Mouse (Mus musculus): ENCODE data around the gene 4921539E11Rik. TPM values are rescaled to one million over a fixed set of nuclear protein-coding genes. Genes with fewer than 3 reads are reported as not detected.

4921539E11Rik gene
- polyA plus RNA-seq, 1 experiment, result not detected

- H3ac ChIP-seq (ENCODE audit: control insufficient read depth, insufficient read length, low read depth), result no peak overlapping the region
- H3K36me3 ChIP-seq (ENCODE audit: control insufficient read depth, insufficient read depth), result no peaks in the 10 kb centered on the region
- H3K79me2 ChIP-seq (ENCODE audit: control insufficient read depth, insufficient read depth), result no peaks in the 10 kb centered on the region
- TF ChIP-seq USF1 (IDR thresholded peaks at IDR 0.05; ENCODE audit: low read depth), result no peak
- TF ChIP-seq CTCF (IDR thresholded peaks at IDR 0.05; ENCODE audit: control insufficient read depth, insufficient read depth, insufficient read length), result no peak
- TF ChIP-seq MAX (IDR thresholded peaks at IDR 0.05), result no peak
- TF ChIP-seq MYOG (IDR thresholded peaks at IDR 0.05; ENCODE audit: control insufficient read depth, extremely low read depth, insufficient read length), result no peak
- no peak for TF ChIP-seq MYOD1 (IDR thresholded peaks at IDR 0.05; ENCODE audit: control insufficient read depth, insufficient read length, low read depth)
- no peak overlapping the region for H3K4me3 ChIP-seq (ENCODE audit: insufficient read depth, poor library complexity, severe bottlenecking)
- H3K27me3 ChIP-seq (ENCODE audit: control insufficient read depth, insufficient read depth, insufficient read length), result peaks cover 14% of the 10 kb centered on the region
- H3K79me3 ChIP-seq (ENCODE audit: low read depth), result no peaks in the 10 kb centered on the region
Observed at GRCm38 (mm10) chr4:103299342-103299741, 8.7 kb upstream of the 4921539E11Rik start.

- Histone ChIP-seq H3K4me3 (ENCODE audit: insufficient read depth, poor library complexity, severe bottlenecking) (no peak overlapping the region), H3K79me2 (ENCODE audit: control insufficient read depth, insufficient read depth) (no peaks in the 10 kb centered on the region), H3ac (ENCODE audit: control insufficient read depth, insufficient read length, low read depth) (no peak overlapping the region), H3K79me3 (ENCODE audit: low read depth) (no peaks in the 10 kb centered on the region), H3K27me3 (ENCODE audit: control insufficient read depth, insufficient read depth, insufficient read length) (peaks cover 10% of the 10 kb centered on the region), H3K36me3 (ENCODE audit: control insufficient read depth, insufficient read depth) (no peaks in the 10 kb centered on the region)
- TF ChIP-seq MYOG (IDR thresholded peaks at IDR 0.05; ENCODE audit: control insufficient read depth, extremely low read depth, insufficient read length) (no peak), CTCF (IDR thresholded peaks at IDR 0.05; ENCODE audit: control insufficient read depth, insufficient read depth, insufficient read length) (no peak), USF1 (IDR thresholded peaks at IDR 0.05; ENCODE audit: low read depth) (no peak), MAX (IDR thresholded peaks at IDR 0.05) (no peak), CEBPB (IDR thresholded peaks at IDR 0.05; ENCODE audit: low read depth) (no peak), MYOD1 (IDR thresholded peaks at IDR 0.05; ENCODE audit: control insufficient read depth, insufficient read length, low read depth) (no peak), FOSL1 (IDR thresholded peaks at IDR 0.05; ENCODE audit: insufficient read depth, low read length, poor library complexity, severe bottlenecking) (no peak)
Observed at GRCm38 (mm10) chr4:103288342-103288741, 2.3 kb downstream of the 4921539E11Rik start.

- Histone ChIP-seq H3K36me3 (ENCODE audit: control insufficient read depth, insufficient read depth) (no peaks in the 10 kb centered on the region), H3K4me3 (ENCODE audit: insufficient read depth, poor library complexity, severe bottlenecking) (no peak overlapping the region), H3K79me3 (ENCODE audit: low read depth) (no peaks in the 10 kb centered on the region), H3K79me2 (ENCODE audit: control insufficient read depth, insufficient read depth) (no peaks in the 10 kb centered on the region), H3ac (ENCODE audit: control insufficient read depth, insufficient read length, low read depth) (no peak overlapping the region), H3K27me3 (ENCODE audit: control insufficient read depth, insufficient read depth, insufficient read length) (peaks cover 3% of the 10 kb centered on the region)
- TF ChIP-seq FOSL1 (IDR thresholded peaks at IDR 0.05; ENCODE audit: insufficient read depth, low read length, poor library complexity, severe bottlenecking) (no peak), MYOG (IDR thresholded peaks at IDR 0.05; ENCODE audit: control insufficient read depth, extremely low read depth, insufficient read length) (no peak), MYOD1 (IDR thresholded peaks at IDR 0.05; ENCODE audit: control insufficient read depth, insufficient read length, low read depth) (no peak), CTCF (IDR thresholded peaks at IDR 0.05; ENCODE audit: control insufficient read depth, insufficient read depth, insufficient read length) (no peak), MAX (IDR thresholded peaks at IDR 0.05) (no peak), CEBPB (IDR thresholded peaks at IDR 0.05; ENCODE audit: low read depth) (no peak), USF1 (IDR thresholded peaks at IDR 0.05; ENCODE audit: low read depth) (no peak)
Observed at GRCm38 (mm10) chr4:103273021-103273420, 17.6 kb downstream of the 4921539E11Rik start.

- Histone ChIP-seq H3K79me3 (ENCODE audit: low read depth) (no peaks in the 10 kb centered on the region), H3K36me3 (ENCODE audit: control insufficient read depth, insufficient read depth) (no peaks in the 10 kb centered on the region), H3ac (ENCODE audit: control insufficient read depth, insufficient read length, low read depth) (no peak overlapping the region), H3K79me2 (ENCODE audit: control insufficient read depth, insufficient read depth) (no peaks in the 10 kb centered on the region), H3K27me3 (ENCODE audit: control insufficient read depth, insufficient read depth, insufficient read length) (peaks cover 3% of the 10 kb centered on the region), H3K4me3 (ENCODE audit: insufficient read depth, poor library complexity, severe bottlenecking) (no peak overlapping the region)
- TF ChIP-seq CEBPB (IDR thresholded peaks at IDR 0.05; ENCODE audit: low read depth), result no peak
- TF ChIP-seq FOSL1 (IDR thresholded peaks at IDR 0.05; ENCODE audit: insufficient read depth, low read length, poor library complexity, severe bottlenecking), result no peak
- no peak for TF ChIP-seq MYOD1 (IDR thresholded peaks at IDR 0.05; ENCODE audit: control insufficient read depth, insufficient read length, low read depth)
- TF ChIP-seq MYOG (IDR thresholded peaks at IDR 0.05; ENCODE audit: control insufficient read depth, extremely low read depth, insufficient read length), result no peak
- TF ChIP-seq MAX (IDR thresholded peaks at IDR 0.05), result no peak
- no peak for TF ChIP-seq USF1 (IDR thresholded peaks at IDR 0.05; ENCODE audit: low read depth)
- TF ChIP-seq CTCF (IDR thresholded peaks at IDR 0.05; ENCODE audit: control insufficient read depth, insufficient read depth, insufficient read length), result no peak
Observed at GRCm38 (mm10) chr4:103269336-103269735, 21.3 kb downstream of the 4921539E11Rik start.

- no peaks in the 10 kb centered on the region for H3K36me3 ChIP-seq (ENCODE audit: control insufficient read depth, insufficient read depth)
- TF ChIP-seq MAX (IDR thresholded peaks at IDR 0.05), result no peak
- TF ChIP-seq CTCF (IDR thresholded peaks at IDR 0.05; ENCODE audit: control insufficient read depth, insufficient read depth, insufficient read length), result no peak
- no peak for TF ChIP-seq CEBPB (IDR thresholded peaks at IDR 0.05; ENCODE audit: low read depth)
- TF ChIP-seq FOSL1 (IDR thresholded peaks at IDR 0.05; ENCODE audit: insufficient read depth, low read length, poor library complexity, severe bottlenecking), result no peak
- no peak for TF ChIP-seq MYOD1 (IDR thresholded peaks at IDR 0.05; ENCODE audit: control insufficient read depth, insufficient read length, low read depth)
- TF ChIP-seq MYOG (IDR thresholded peaks at IDR 0.05; ENCODE audit: control insufficient read depth, extremely low read depth, insufficient read length), result no peak
- no peak overlapping the region for H3ac ChIP-seq (ENCODE audit: control insufficient read depth, insufficient read length, low read depth)
- no peaks in the 10 kb centered on the region for H3K27me3 ChIP-seq (ENCODE audit: control insufficient read depth, insufficient read depth, insufficient read length)
- H3K79me3 ChIP-seq (ENCODE audit: low read depth), result no peaks in the 10 kb centered on the region
- H3K79me2 ChIP-seq (ENCODE audit: control insufficient read depth, insufficient read depth), result no peaks in the 10 kb centered on the region
- no peak overlapping the region for H3K4me3 ChIP-seq (ENCODE audit: insufficient read depth, poor library complexity, severe bottlenecking)
Observed at GRCm38 (mm10) chr4:103265166-103265565, 25.5 kb downstream of the 4921539E11Rik start.

GRCm38 (mm10) chr4:103263812-103264396 is 26.8 kb downstream of the 4921539E11Rik start:
- H3K36me3 ChIP-seq (ENCODE audit: control insufficient read depth, insufficient read depth), result no peaks in the 10 kb centered on the region
- H3K79me2 ChIP-seq (ENCODE audit: control insufficient read depth, insufficient read depth), result no peaks in the 10 kb centered on the region

More at GRCm38 (mm10) chr4:103263812-103264396, 26.8 kb downstream of the 4921539E11Rik start:
- H3K79me3 ChIP-seq (ENCODE audit: low read depth), result no peaks in the 10 kb centered on the region
- no peak overlapping the region for H3ac ChIP-seq (ENCODE audit: control insufficient read depth, insufficient read length, low read depth)
- TF ChIP-seq MAX (IDR thresholded peaks at IDR 0.05) (no peak), USF1 (IDR thresholded peaks at IDR 0.05; ENCODE audit: low read depth) (no peak), CEBPB (IDR thresholded peaks at IDR 0.05; ENCODE audit: low read depth) (no peak), MYOD1 (IDR thresholded peaks at IDR 0.05; ENCODE audit: control insufficient read depth, insufficient read length, low read depth) (peak; percentile 41)
- H3K4me3 ChIP-seq (ENCODE audit: insufficient read depth, poor library complexity, severe bottlenecking), result no peak overlapping the region
- H3K27me3 ChIP-seq (ENCODE audit: control insufficient read depth, insufficient read depth, insufficient read length), result no peaks in the 10 kb centered on the region
